Mouse (Mus musculus) liver, postnatal 0 days (tissue): ENCODE data around the gene Nova2. TPM values are rescaled to one million over a fixed set of nuclear protein-coding genes. Genes with fewer than 3 reads are reported as not detected.
A peak's percentile ranks its signal among the peaks of the same experiment; 100 is the strongest.

Experiments
- ATAC-seq: fragments of 200-750 bp; cut with Nextera tagmentation; 2 replicates; pipeline ENCODE4 v1.8.0; 2017; ENCODE audit warnings: mild to moderate bottlenecking, moderate library complexity
- DNase-seq: peaks from one replicate; pipeline ENCODE4 v3.0.0-alpha.2; 2016
- H3K27ac ChIP-seq: fragments of 300-500 bp; sonication (generic); 2 replicates; pipeline ENCODE4 v1.5.1; 2014; ENCODE audit warnings: antibody characterized with exemption, moderate library complexity, mild to moderate bottlenecking, low read depth
- H3K27me3 ChIP-seq: fragments of 300-500 bp; sonication (generic); 2 replicates; pipeline ENCODE4 v1.6.1; 2014; ENCODE audit warnings: low read length, control low read depth, mixed read lengths; ENCODE audit not compliant: insufficient read depth
- H3K36me3 ChIP-seq: fragments of 300-500 bp; sonication (generic); replicated peaks from 2 replicates; pipeline ENCODE4 v1.6.1; 2014; ENCODE audit warnings: mild to moderate bottlenecking, control low read depth, low read length, moderate library complexity, mixed read lengths; ENCODE audit not compliant: insufficient read depth
- H3K4me1 ChIP-seq: fragments of 300-500 bp; sonication (generic); 2 replicates; pipeline ENCODE4 v1.6.1; 2014; ENCODE audit warnings: antibody characterized with exemption, mild to moderate bottlenecking, control low read depth; ENCODE audit not compliant: insufficient read depth
- H3K4me2 ChIP-seq: fragments of 300-500 bp; sonication (generic); 2 replicates; pipeline ENCODE4 v1.6.1; 2014; ENCODE audit warnings: low read depth, mild to moderate bottlenecking, low read length, moderate library complexity, mixed read lengths
- H3K4me3 ChIP-seq: fragments of 300-500 bp; sonication (generic); 2 replicates; pipeline ENCODE4 v1.5.1; 2014; ENCODE audit warnings: low read depth, low read length
- H3K9ac ChIP-seq: fragments of 300-500 bp; sonication (generic); replicated peaks from 2 replicates; pipeline ENCODE4 v1.6.1; 2014; ENCODE audit warnings: mild to moderate bottlenecking, moderate library complexity
- H3K9me3 ChIP-seq: fragments of 300-500 bp; sonication (generic); 2 replicates; pipeline ENCODE4 v1.6.1; 2016; ENCODE audit warnings: mild to moderate bottlenecking, control low read depth, low read length, mixed read lengths
- CTCF ChIP-seq: sonication (generic); IDR thresholded peaks from 2 replicates; pipeline ENCODE4 v1.5.1; 2016; ENCODE audit warnings: antibody characterized with exemption, low read depth
- EP300 ChIP-seq: IDR thresholded peaks from 2 replicates; pipeline ENCODE4 v1.6.1; 2016; ENCODE audit warnings: antibody characterized with exemption, low read depth, mild to moderate bottlenecking
- WGBS: fragments of 180-500 bp; shearing (Covaris S2); extraction: QIAGEN DNeasy Blood & Tissue Kit; methylation state at CpG from one replicate; pipeline ENCODE4 v1.1.7; 2014; ENCODE audit not compliant: insufficient replicate concordance; 5-methylcytosine and 5-hydroxymethylcytosine counted together
- polyA plus RNA-seq: library from polyadenylated mRNA; unstranded; fragments of >200 nt; fragmentation: Nextera tagmentation; extraction: Ambion mirVana; gene quantifications from 2 replicates; pipeline ENCODE4 v1.2.1, GENCODE M21; 2015

Gene Nova2
- polyA plus RNA-seq, 1 experiment from 2014 or later = 0.12 TPM

DNA sequence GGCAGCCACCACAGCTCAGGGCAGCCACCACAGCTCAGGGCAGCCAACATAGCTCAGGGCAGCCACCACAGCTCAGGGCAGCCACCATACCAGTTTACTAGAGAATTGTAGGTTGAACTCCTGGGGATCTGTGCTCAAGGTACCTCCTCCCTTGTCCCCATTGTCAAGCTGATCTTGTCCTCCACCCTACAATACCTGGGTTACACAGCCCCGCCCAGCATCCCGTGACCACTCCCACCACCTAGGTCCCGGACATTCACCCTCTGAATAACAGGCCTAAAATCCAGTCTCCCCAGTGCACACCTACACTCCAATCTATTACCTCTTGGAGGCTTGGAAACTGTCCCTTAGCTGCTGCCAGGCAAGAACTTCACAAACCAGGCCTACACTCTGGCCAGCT lies 20.7 kb upstream of the Nova2 start:
- Histone ChIP-seq H3K27me3 (no peaks in the 10 kb centered on the region), H3K4me1 (peaks cover 7% of the 10 kb centered on the region; the same call in 1 of the 2 replicates), H3K9me3 (no peaks in the 10 kb centered on the region), H3K36me3 (peaks cover 5% of the 10 kb centered on the region; the same call in 1 of the 2 replicates), H3K4me3 (no peak overlapping the region), H3K4me2 (no peak overlapping the region), H3K9ac (no peak overlapping the region), H3K27ac (no peak overlapping the region)
- ATAC-seq (no peak), DNase-seq (no peak)
- 58% methylated on average over 2 of the region's 3 CpGs for WGBS
- TF ChIP-seq CTCF = no peak
- no peak for TF ChIP-seq EP300

GRCm38 (mm10) chr7:18909797-18910196 lies 15.9 kb upstream of the Nova2 start:
- TF ChIP-seq EP300 (no peak), CTCF (no peak)
- no peak for DNase-seq

DNA sequence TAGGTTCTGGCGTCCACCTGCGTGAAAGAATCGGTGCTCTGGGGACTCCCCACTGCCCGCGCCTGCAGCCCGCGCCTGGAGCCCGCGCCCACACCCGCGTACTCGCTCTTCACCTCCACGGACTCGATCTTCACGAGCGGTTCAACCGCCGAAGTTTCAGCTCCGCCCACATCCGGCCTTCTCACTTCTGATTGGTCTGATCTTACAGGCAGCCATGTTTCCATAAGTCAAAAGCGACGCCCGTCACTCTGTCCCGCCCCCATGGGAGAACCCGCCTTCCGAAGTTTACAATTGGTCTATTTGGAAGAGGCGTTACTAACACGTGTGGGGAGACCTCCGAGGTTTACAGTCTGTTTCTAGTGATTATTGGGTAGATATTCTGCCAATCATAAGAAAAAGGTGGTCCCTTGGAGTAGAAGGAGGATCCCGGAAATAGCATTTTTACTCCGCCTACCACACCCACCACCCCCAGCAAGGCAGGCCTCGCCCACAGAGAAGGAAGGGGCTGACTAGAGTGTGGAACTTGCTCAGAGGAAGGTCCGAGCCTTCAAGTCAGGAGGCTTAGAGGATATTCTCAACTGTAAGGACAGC lies 15.4 kb upstream of the Nova2 start, which contains the start of gene Ccdc61:
Gene Ccdc61, minus strand, starts transcription at position 175 of the 591 bp plus-strand sequence.
- peak; percentile 100 for ATAC-seq

More at GRCm38 (mm10) chr7:18909797-18910196, 15.9 kb upstream of the Nova2 start:
- ATAC-seq = peak; percentile 24
- Histone ChIP-seq H3K4me2 (peak overlapping the region; percentile 80), H3K27ac (no peak overlapping the region), H3K36me3 (peaks cover 3% of the 10 kb centered on the region; the same call in 1 of the 2 replicates), H3K9ac (peak overlapping the region; percentile 64), H3K4me1 (peaks cover 7% of the 10 kb centered on the region; the same call in 1 of the 2 replicates), H3K9me3 (no peaks in the 10 kb centered on the region), H3K27me3 (no peaks in the 10 kb centered on the region), H3K4me3 (peak overlapping the region; percentile 69)
- 1% methylated on average over 17 of the region's 17 CpGs for WGBS

GRCm38 (mm10) chr7:18916254-18916653 lies 9.4 kb upstream of the Nova2 start:
- Histone ChIP-seq H3K9ac (no peak overlapping the region), H3K4me1 (no peaks in the 10 kb centered on the region), H3K27me3 (0 out of 2 replicates have a peak, but pooled peaks cover 3% of the 10 kb centered on the region), H3K4me3 (no peak overlapping the region), H3K4me2 (no peak overlapping the region), H3K27ac (no peak overlapping the region), H3K9me3 (no peaks in the 10 kb centered on the region), H3K36me3 (no peaks in the 10 kb centered on the region)
- WGBS = 65% methylated on average over 4 of the region's 4 CpGs
- DNase-seq = no peak
- TF ChIP-seq EP300 (no peak), CTCF (peak; percentile 11; the same call in 1 of the 2 replicates)
- ATAC-seq = no peak

More for the DNA sequence above, 15.4 kb upstream of the Nova2 start, which contains the start of gene Ccdc61:
- no peak for TF ChIP-seq CTCF
- TF ChIP-seq EP300 = peak; percentile 58; the same call in 1 of the 2 replicates
- Histone ChIP-seq H3K4me1 (peaks cover 7% of the 10 kb centered on the region; the same call in 1 of the 2 replicates), H3K27me3 (no peaks in the 10 kb centered on the region), H3K9ac (peak within 1 kb of the TSS; percentile 64), H3K9me3 (no peaks in the 10 kb centered on the region), H3K4me3 (peak within 1 kb of the TSS; percentile 69), H3K36me3 (peaks cover 3% of the 10 kb centered on the region; the same call in 1 of the 2 replicates), H3K4me2 (peak within 1 kb of the TSS; percentile 80), H3K27ac (no peak within 1 kb of the TSS)
- peak; percentile 96 for DNase-seq
- WGBS = 1% methylated on average over 33 of the region's 33 CpGs

DNA sequence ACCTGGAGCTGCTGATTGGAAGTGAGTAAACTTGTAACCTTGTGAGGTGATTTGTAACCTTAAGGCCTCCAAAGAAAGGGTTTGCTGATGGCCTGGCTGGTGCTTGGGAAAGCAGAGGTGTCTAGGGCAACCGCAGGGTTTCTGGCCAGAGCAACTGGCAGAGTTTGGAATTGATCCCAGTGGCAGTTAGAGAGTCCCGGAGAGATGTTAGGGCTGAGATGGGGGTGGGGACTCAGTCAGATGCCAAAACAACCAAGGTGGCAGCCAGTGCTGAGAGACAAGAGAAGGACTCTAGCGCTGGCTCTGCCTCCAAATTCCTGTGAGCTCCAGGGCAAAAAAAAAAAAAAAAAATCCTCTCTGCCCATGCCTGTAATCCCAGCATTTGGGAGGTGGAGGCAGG lies 7.8 kb upstream of the Nova2 start:
- TF ChIP-seq EP300 = no peak
- TF ChIP-seq CTCF = no peak
- no peak overlapping the region for H3K9ac ChIP-seq
- DNase-seq (no peak), ATAC-seq (no peak)
- H3K4me1 ChIP-seq = no peaks in the 10 kb centered on the region
- no peaks in the 10 kb centered on the region for H3K9me3 ChIP-seq
- no peaks in the 10 kb centered on the region for H3K36me3 ChIP-seq
- H3K27ac ChIP-seq = no peak overlapping the region
- H3K4me3 ChIP-seq = no peak overlapping the region
- 63% methylated on average over 3 of the region's 3 CpGs for whole genome bisulfite sequencing
- peaks cover 11% of the 10 kb centered on the region; the same call in 1 of the 2 replicates for H3K27me3 ChIP-seq
- H3K4me2 ChIP-seq = no peak overlapping the region

DNA sequence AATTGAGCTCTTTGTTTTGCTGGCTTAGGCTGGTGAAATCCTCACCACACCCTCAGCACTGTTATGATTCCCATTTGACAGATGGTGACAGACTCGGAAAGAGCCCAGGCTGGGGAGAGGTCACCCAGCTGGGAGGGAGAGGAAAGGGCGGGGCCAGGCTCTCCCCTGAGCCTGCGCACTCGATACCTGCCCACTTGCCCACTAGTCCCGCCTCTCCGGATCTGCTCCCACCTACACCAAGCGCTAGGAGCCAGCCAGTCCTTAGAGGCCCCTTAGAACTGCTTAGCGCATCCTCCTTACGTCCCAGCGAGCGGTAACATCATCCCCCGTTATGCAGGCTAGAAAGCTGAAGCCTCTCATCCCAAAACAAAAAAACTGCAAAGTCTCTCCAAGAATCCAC lies 4.6 kb upstream of the Nova2 start:
- no peak for ATAC-seq
- Histone ChIP-seq H3K4me1 (peaks cover 6% of the 10 kb centered on the region; the same call in 1 of the 2 replicates), H3K27me3 (peaks cover 32% of the 10 kb centered on the region), H3K36me3 (no peaks in the 10 kb centered on the region), H3K27ac (no peak overlapping the region), H3K9me3 (no peaks in the 10 kb centered on the region), H3K9ac (no peak overlapping the region), H3K4me2 (no peak overlapping the region), H3K4me3 (no peak overlapping the region)
- 3% methylated on average over 12 of the region's 12 CpGs for WGBS
- no peak for DNase-seq
- TF ChIP-seq EP300 (no peak), CTCF (no peak)
